Mouse (Mus musculus) thymus, adult 2 months (tissue): ENCODE measurements around the gene Ptbp3. TPM values are rescaled to one million over a fixed set of nuclear protein-coding genes. Genes with fewer than 3 reads are reported as not detected.

Experiments
- DNase-seq: peaks from one replicate; pipeline ENCODE4 v3.0.0; 2021
- H3K27ac ChIP-seq: fragments of 200-500 bp; 2 replicates; pipeline ENCODE4 v1.5.1; 2012; ENCODE audit warnings: low read length, control low read depth; ENCODE audit not compliant: control insufficient read depth, insufficient read depth
- H3K27me3 ChIP-seq: fragments of 200-500 bp; 2 replicates; pipeline ENCODE4 v1.6.1; 2012; ENCODE audit warnings: mild to moderate bottlenecking, low read length, moderate library complexity, mixed read lengths; ENCODE audit not compliant: control insufficient read depth, insufficient read depth
- H3K36me3 ChIP-seq: fragments of 200-500 bp; 2 replicates; pipeline ENCODE4 v1.6.1; 2012; ENCODE audit warnings: mild to moderate bottlenecking, low read length, moderate library complexity; ENCODE audit not compliant: control insufficient read depth, insufficient read depth
- H3K4me1 ChIP-seq: fragments of 200-500 bp; replicated peaks from 2 replicates; pipeline ENCODE4 v1.6.1; 2012; ENCODE audit warnings: low read length; ENCODE audit not compliant: control insufficient read depth, insufficient read depth
- H3K4me3 ChIP-seq: fragments of 200-500 bp; 2 replicates; pipeline ENCODE4 v1.5.1; 2012; ENCODE audit warnings: mild to moderate bottlenecking, low read length, control low read depth, moderate library complexity; ENCODE audit not compliant: control insufficient read depth, insufficient read depth
- CTCF ChIP-seq: fragments of 200-500 bp; IDR thresholded peaks from 2 replicates; pipeline ENCODE4 v1.5.1; 2012; ENCODE audit warnings: mild to moderate bottlenecking, control low read depth, low read length, moderate library complexity, borderline replicate concordance; ENCODE audit not compliant: control insufficient read depth, poor library complexity, insufficient read depth; ENCODE audit errors: extremely low read depth
- POLR2A ChIP-seq: fragments of 200-500 bp; IDR thresholded peaks from 2 replicates; pipeline ENCODE4 v1.6.1; 2012; ENCODE audit warnings: mild to moderate bottlenecking, low read length, control low read depth, moderate library complexity; ENCODE audit not compliant: control insufficient read depth, poor library complexity, insufficient read depth; ENCODE audit errors: extremely low read depth
- WGBS: fragments of 180-500 bp; shearing (Covaris S2); methylation state at CpG from one replicate; pipeline ENCODE4 v1.1.7; 2018; 5-methylcytosine and 5-hydroxymethylcytosine counted together
- polyA plus RNA-seq: library from polyadenylated mRNA; depleted of rRNA; stranded (reverse); fragments of >200 nt; gene quantifications from 2 replicates; pipeline ENCODE4 v1.2.3, GENCODE M21; 2012

The Ptbp3 gene
- polyA plus RNA-seq, 1 experiment: 90.4 TPM

GRCm38 (mm10) chr4:59555177-59555576 is 6.0 kb upstream of the Ptbp3 start:
- TF ChIP-seq CTCF (no peak), POLR2A (no peak)
- Histone ChIP-seq H3K27me3 (no peaks in the 10 kb centered on the region), H3K4me1 (no peaks in the 10 kb centered on the region), H3K27ac (no peak overlapping the region), H3K36me3 (no peaks in the 10 kb centered on the region), H3K4me3 (no peak overlapping the region)
- DNase-seq: no peak

GRCm38 (mm10) chr4:59553576-59553975 is 4.4 kb upstream of the Ptbp3 start:
- H3K27ac ChIP-seq: no peak overlapping the region
- DNase-seq: no peak
- no peaks in the 10 kb centered on the region for H3K36me3 ChIP-seq
- no peaks in the 10 kb centered on the region for H3K27me3 ChIP-seq
- TF ChIP-seq POLR2A: no peak
- no peak for TF ChIP-seq CTCF
- no peaks in the 10 kb centered on the region for H3K4me1 ChIP-seq
- WGBS: 86% methylated on average over 3 of the region's 3 CpGs
- no peak overlapping the region for H3K4me3 ChIP-seq

GRCm38 (mm10) chr4:59552835-59553234 is 3.7 kb upstream of the Ptbp3 start:
- no peaks in the 10 kb centered on the region for H3K4me1 ChIP-seq
- no peak overlapping the region for H3K27ac ChIP-seq
- TF ChIP-seq POLR2A: no peak
- TF ChIP-seq CTCF: no peak
- DNase-seq: no peak
- H3K27me3 ChIP-seq: no peaks in the 10 kb centered on the region
- WGBS: 96% methylated on average over 5 of the region's 5 CpGs
- H3K4me3 ChIP-seq: no peak overlapping the region
- no peaks in the 10 kb centered on the region for H3K36me3 ChIP-seq

DNA sequence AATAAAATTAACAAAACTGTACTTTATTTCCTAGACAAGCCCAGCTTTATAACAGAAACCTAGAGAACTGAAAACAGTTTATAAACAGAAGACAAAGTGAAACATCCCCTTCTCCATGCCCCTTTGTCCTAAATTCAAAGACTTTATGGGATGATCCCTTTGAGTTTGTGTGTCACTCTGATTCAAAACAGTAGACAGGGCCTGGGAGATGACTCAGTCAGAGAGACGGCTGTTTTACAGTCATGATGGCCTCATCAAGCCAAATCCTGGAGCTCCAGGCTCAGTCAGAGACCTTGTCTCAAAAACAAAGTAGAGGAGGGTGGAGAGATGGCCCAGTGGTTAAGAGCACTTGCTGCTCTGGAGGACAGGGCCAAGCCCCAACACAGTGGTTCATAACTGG is 2.7 kb upstream of the Ptbp3 start:
- H3K27ac ChIP-seq: no peak overlapping the region
- peaks cover 2% of the 10 kb centered on the region for H3K4me1 ChIP-seq
- H3K36me3 ChIP-seq: no peaks in the 10 kb centered on the region
- DNase-seq: no peak
- 97% methylated on average over 1 of the region's 1 CpGs for WGBS
- no peak overlapping the region for H3K4me3 ChIP-seq
- H3K27me3 ChIP-seq: no peaks in the 10 kb centered on the region
- no peak for TF ChIP-seq POLR2A
- TF ChIP-seq CTCF: no peak

DNA sequence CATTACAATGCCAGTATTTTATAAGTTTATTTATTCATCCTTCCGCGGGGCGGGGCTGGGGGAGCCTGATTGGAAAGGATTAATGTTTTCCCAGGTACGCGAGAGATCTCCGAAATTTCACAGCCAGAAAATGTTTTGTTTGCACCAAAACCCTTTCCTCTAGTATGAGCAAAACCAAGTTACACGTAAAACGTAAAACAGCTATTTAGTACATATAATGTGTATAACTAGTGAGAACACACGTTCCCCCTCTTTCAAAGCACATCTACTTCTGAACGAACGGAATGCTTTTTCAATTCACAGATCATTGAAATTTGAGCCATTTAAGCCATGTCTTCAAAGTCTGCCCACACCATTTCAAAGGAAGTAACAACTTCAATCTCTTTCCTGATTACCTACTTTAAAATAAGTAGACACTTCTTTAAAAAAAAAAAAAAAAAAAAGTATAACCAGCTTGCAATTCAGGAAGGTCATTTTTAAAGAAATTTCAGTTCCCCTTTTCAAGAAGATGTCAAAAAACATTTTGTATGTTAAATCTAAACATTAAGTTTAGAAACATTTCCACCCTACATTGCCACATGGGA is 905 bp upstream of the Ptbp3 start:
- Histone ChIP-seq H3K36me3 (no peaks in the 10 kb centered on the region), H3K4me3 (peak overlapping the region; percentile 70), H3K27me3 (no peaks in the 10 kb centered on the region), H3K27ac (peak overlapping the region; percentile 29; the same call in 1 of the 2 replicates), H3K4me1 (peaks cover 2% of the 10 kb centered on the region)
- TF ChIP-seq CTCF (no peak), POLR2A (no peak)
- peak; percentile 26 for DNase-seq
- 11% methylated on average over 11 of the region's 11 CpGs for WGBS

DNA sequence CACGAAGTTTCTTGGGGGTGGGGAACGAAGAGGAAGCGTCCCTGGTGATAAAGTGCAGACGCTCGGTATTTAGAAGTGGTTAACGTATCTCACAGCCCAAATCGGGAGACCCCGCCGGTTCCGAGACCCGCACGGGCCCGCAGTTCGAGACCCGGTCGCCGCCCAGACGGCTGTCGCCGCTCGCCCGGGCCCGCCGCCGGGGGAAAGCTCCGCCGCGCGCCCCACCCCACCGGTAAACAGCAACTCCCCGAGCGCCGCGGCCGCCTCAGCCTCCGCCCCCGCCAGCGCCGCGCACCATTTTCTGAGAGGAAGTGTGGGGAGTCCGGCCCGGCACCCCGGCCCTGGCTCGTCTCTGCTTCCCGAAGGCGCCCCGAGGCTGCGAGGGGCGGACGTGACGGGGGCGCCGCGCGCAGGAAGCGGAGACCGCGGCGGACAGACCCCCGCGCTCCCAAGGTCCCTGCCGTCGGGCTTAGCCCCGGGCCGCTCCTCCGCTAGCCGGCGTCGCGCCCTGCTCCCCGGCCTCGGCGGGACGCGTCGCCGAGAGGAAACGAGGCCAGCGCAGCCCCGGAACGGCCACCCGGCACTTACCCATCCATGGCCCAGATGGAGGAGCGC is 497 bp downstream of the Ptbp3 start:
- Histone ChIP-seq H3K4me3 (peak overlapping the region; percentile 95), H3K36me3 (no peaks in the 10 kb centered on the region), H3K27me3 (no peaks in the 10 kb centered on the region), H3K27ac (peak overlapping the region; percentile 82), H3K4me1 (peaks cover 2% of the 10 kb centered on the region)
- under 1% methylated on average over 83 of the region's 83 CpGs for WGBS
- TF ChIP-seq CTCF: no peak
- no peak; the same call in 1 of the 2 replicates for TF ChIP-seq POLR2A
- DNase-seq: peak; percentile 84
